Mouse (Mus musculus) liver, embryonic 16.5 days (tissue): ENCODE data around the gene Nceh1. TPM values are rescaled to one million over a fixed set of nuclear protein-coding genes. Genes with fewer than 3 reads are reported as not detected.
A peak's percentile ranks its signal among the peaks of the same experiment; 100 is the strongest.

ENCODE experiments used
- ATAC-seq: fragments of 200-750 bp; cut with Nextera tagmentation; 2 replicates; pipeline ENCODE4 v1.8.0; 2017; ENCODE audit warnings: low read depth, mild to moderate bottlenecking, moderate number of reproducible peaks, moderate library complexity
- H3K27ac ChIP-seq: fragments of 300-500 bp; sonication (generic); 2 replicates; pipeline ENCODE4 v1.5.1; 2014; ENCODE audit warnings: mild to moderate bottlenecking, low read length
- H3K27me3 ChIP-seq: fragments of 300-500 bp; sonication (generic); 2 replicates; pipeline ENCODE4 v1.6.1; 2014; ENCODE audit warnings: low read depth, low read length, mixed read lengths; ENCODE audit not compliant: control insufficient read depth, insufficient read depth
- H3K36me3 ChIP-seq: fragments of 300-500 bp; sonication (generic); 2 replicates; pipeline ENCODE4 v1.6.1; 2014; ENCODE audit warnings: mild to moderate bottlenecking; ENCODE audit not compliant: control insufficient read depth, insufficient read depth
- H3K4me1 ChIP-seq: fragments of 300-500 bp; sonication (generic); 2 replicates; pipeline ENCODE4 v1.6.1; 2014; ENCODE audit warnings: low read depth, low read length, mixed read lengths; ENCODE audit not compliant: control insufficient read depth
- H3K4me2 ChIP-seq: fragments of 300-500 bp; sonication (generic); 2 replicates; pipeline ENCODE4 v1.6.1; 2014; ENCODE audit warnings: low read depth, low read length, mixed read lengths
- H3K4me3 ChIP-seq: fragments of 300-500 bp; sonication (generic); 2 replicates; pipeline ENCODE4 v1.5.1; 2014; ENCODE audit warnings: low read depth, mild to moderate bottlenecking, low read length
- H3K9ac ChIP-seq: fragments of 300-500 bp; sonication (generic); 2 replicates; pipeline ENCODE4 v1.6.1; 2014; ENCODE audit warnings: low read depth, low read length
- H3K9me3 ChIP-seq: fragments of 300-500 bp; sonication (generic); replicated peaks from 2 replicates; pipeline ENCODE4 v1.6.1; 2016; ENCODE audit warnings: low read length; ENCODE audit not compliant: control insufficient read depth
- WGBS: fragments of 180-500 bp; shearing (Covaris S2); extraction: QIAGEN DNeasy Blood & Tissue Kit; methylation state at CpG from one replicate; pipeline ENCODE4 v1.1.7; 2014; ENCODE audit not compliant: insufficient replicate concordance; 5-methylcytosine and 5-hydroxymethylcytosine counted together
- polyA plus RNA-seq: library from polyadenylated mRNA; unstranded; fragments of >200 nt; fragmentation: Nextera tagmentation; extraction: Ambion mirVana; gene quantifications from 2 replicates; pipeline ENCODE4 v1.2.1, GENCODE M21; 2015

The Nceh1 gene
- polyA plus RNA-seq, 1 experiment from 2014 or later, result 7.2 TPM

DNA sequence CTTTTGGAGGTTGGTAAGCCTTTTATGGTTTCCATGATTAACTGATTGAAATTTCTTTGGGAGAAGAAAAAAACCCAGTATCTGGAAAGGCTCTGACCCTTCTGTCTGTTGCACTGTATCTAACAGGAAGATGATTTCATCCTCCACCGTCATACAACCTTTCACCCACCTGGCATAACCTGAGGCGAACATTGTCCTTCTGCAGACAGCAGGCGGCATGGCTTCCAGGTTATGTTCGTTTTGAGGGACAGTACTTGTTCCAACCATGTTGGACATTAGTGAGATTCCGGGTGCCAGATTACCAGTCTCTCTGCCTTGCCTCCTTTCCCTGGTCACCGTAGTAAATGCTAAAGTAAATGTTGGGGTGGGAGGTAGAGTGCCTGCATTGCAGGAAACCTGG, 51.1 kb downstream of the Nceh1 start:
- no peak overlapping the region for H3K4me2 ChIP-seq
- H3K4me3 ChIP-seq, result no peak overlapping the region
- no peak overlapping the region for H3K9ac ChIP-seq
- H3K4me1 ChIP-seq, result no peaks in the 10 kb centered on the region
- peak; percentile 54; the same call in 1 of the 2 replicates for ATAC-seq
- 64% methylated on average over 6 of the region's 6 CpGs for WGBS
- no peaks in the 10 kb centered on the region; the same call in 1 of the 2 replicates for H3K36me3 ChIP-seq
- no peaks in the 10 kb centered on the region for H3K9me3 ChIP-seq
- H3K27me3 ChIP-seq, result no peaks in the 10 kb centered on the region
- no peak overlapping the region for H3K27ac ChIP-seq

DNA sequence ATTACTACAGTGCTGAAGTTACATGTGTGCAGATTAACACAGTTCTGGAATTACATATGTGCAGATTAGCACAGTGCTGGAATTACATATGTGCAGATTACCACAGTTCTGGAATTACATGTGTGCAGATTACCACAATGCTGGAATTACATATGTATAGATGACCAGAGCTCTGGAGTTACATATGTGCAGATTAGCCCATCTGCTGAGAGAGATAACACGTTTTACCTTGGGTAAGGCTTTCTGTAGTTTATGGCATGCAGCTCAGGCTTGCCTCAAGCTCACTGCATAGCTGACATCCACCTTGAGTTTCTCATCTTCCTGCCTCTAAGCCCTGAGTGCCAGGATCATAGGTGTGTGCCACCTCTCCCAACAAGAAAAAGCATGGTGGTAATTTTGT, 52.2 kb downstream of the Nceh1 start:
- no peak for ATAC-seq

GRCm38 (mm10) chr3:27237226-27237625, 54.5 kb downstream of the Nceh1 start:
- Histone ChIP-seq H3K4me2 (no peak overlapping the region), H3K9ac (no peak overlapping the region), H3K4me1 (no peaks in the 10 kb centered on the region), H3K27me3 (no peaks in the 10 kb centered on the region), H3K4me3 (no peak overlapping the region), H3K27ac (no peak overlapping the region), H3K9me3 (no peaks in the 10 kb centered on the region), H3K36me3 (no peaks in the 10 kb centered on the region)
- 13% methylated on average over 2 of the region's 2 CpGs for WGBS
- peak; percentile 41; the same call in 1 of the 2 replicates for ATAC-seq

More for the DNA sequence above, 52.2 kb downstream of the Nceh1 start:
- 22% methylated on average over 1 of the region's 1 CpGs for WGBS
- no peaks in the 10 kb centered on the region for H3K4me1 ChIP-seq
- no peaks in the 10 kb centered on the region for H3K27me3 ChIP-seq
- no peaks in the 10 kb centered on the region; the same call in 1 of the 2 replicates for H3K36me3 ChIP-seq
- H3K9ac ChIP-seq, result no peak overlapping the region
- no peaks in the 10 kb centered on the region for H3K9me3 ChIP-seq
- H3K4me2 ChIP-seq, result no peak overlapping the region
- H3K4me3 ChIP-seq, result no peak overlapping the region
- no peak overlapping the region for H3K27ac ChIP-seq

DNA sequence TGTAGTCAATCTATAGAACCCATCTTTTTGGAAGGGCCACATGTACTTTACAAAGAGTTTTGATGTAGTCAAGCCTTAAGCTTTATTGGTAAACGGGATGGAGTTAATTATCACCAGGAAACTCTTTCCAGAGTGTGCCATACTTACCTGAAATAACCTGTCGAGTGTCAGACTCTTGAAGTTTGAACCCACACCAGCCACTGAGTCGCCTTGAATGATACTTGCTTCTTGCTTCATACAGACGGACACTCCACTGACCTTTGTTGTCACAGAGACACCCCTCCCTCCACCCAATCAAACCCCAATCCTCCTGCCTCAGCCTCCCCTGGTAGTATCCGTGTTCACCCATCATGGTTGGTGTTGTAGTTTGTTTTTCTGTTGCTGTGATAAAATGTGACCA, 55.8 kb downstream of the Nceh1 start:
- Histone ChIP-seq H3K27me3 (no peaks in the 10 kb centered on the region), H3K4me1 (no peaks in the 10 kb centered on the region), H3K4me3 (no peak overlapping the region), H3K36me3 (no peaks in the 10 kb centered on the region), H3K4me2 (no peak overlapping the region), H3K9me3 (no peaks in the 10 kb centered on the region), H3K9ac (no peak overlapping the region), H3K27ac (no peak overlapping the region)
- no peak for ATAC-seq
- WGBS, result 49% methylated on average over 5 of the region's 5 CpGs

DNA sequence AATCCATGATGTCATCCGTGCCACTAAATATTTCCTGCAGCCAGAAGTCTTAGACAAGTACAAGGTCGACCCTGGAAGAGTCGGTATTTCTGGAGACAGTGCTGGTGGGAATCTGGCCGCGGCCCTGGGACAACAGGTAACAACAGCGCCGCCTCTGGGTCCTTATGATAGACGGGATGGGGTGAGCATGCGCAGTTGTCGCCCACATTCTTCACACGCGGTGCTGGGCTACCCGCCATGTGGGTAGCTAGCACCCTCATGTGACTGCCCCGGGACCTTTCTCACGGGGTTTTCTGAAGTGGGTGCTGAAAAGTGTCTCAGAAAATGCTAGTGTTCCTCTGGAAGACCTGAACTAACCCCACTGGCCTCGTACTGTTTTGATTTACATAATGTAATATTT, 56.8 kb downstream of the Nceh1 start:
- H3K27me3 ChIP-seq, result no peaks in the 10 kb centered on the region
- no peaks in the 10 kb centered on the region for H3K9me3 ChIP-seq
- H3K4me3 ChIP-seq, result no peak overlapping the region
- H3K9ac ChIP-seq, result no peak overlapping the region
- 74% methylated on average over 16 of the region's 16 CpGs for WGBS
- H3K36me3 ChIP-seq, result no peaks in the 10 kb centered on the region
- no peak for ATAC-seq
- H3K4me1 ChIP-seq, result no peaks in the 10 kb centered on the region
- H3K27ac ChIP-seq, result no peak overlapping the region
- no peak overlapping the region for H3K4me2 ChIP-seq

DNA sequence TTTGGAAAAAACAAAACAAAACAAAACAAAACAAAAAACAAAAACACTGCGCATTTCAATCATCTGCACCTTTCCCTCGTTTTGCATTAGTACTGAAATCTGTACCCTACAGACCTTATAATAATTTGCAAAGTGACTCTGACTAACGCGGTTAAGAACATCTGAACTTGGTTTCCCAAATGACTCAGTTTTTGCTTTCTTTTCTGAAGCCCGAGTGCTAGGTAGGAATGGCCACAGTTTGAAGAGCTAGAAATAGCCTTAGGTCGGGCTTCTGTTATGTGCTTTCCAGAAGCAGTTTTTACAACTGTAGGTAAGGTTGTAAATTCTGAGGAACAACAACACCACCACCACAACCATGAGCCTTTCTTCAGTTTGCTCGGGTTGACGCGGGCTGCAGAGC, 59.1 kb downstream of the Nceh1 start:
- Histone ChIP-seq H3K4me1 (no peaks in the 10 kb centered on the region), H3K9ac (no peak overlapping the region), H3K36me3 (no peaks in the 10 kb centered on the region), H3K27me3 (no peaks in the 10 kb centered on the region), H3K4me2 (no peak overlapping the region), H3K27ac (no peak overlapping the region), H3K4me3 (no peak overlapping the region), H3K9me3 (no peaks in the 10 kb centered on the region)
- ATAC-seq, result no peak
- WGBS, result 77% methylated on average over 9 of the region's 9 CpGs

DNA sequence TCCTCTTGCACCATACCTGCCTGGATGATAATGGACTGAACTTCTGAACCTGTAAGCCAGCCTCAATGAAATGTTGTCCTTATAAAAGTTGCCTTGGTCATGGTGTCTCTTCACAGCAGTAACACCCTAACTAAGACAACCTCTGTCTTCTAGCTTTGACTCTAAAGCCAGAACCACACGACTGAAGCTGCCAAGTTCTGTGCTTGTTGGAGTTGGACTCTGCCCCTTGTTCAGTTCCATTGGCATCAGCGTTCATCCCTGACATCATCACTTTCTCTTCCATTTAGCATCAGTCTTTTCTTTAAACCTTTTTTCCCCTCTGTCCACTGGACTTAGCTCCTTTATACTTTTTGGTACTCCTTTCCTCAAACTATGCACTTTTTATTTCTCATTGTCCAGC, 63.4 kb downstream of the Nceh1 start:
- H3K9ac ChIP-seq, result no peak overlapping the region
- H3K4me3 ChIP-seq, result no peak overlapping the region
- no peaks in the 10 kb centered on the region for H3K9me3 ChIP-seq
- ATAC-seq, result no peak
- no peaks in the 10 kb centered on the region for H3K4me1 ChIP-seq
- H3K27ac ChIP-seq, result no peak overlapping the region
- no peaks in the 10 kb centered on the region for H3K36me3 ChIP-seq
- no peak overlapping the region for H3K4me2 ChIP-seq
- H3K27me3 ChIP-seq, result no peaks in the 10 kb centered on the region
- WGBS, result 63% methylated on average over 2 of the region's 2 CpGs

GRCm38 (mm10) chr3:27247785-27248184, 65.0 kb downstream of the Nceh1 start:
- Histone ChIP-seq H3K4me3 (no peak overlapping the region), H3K9me3 (no peaks in the 10 kb centered on the region)
- ATAC-seq, result no peak

DNA sequence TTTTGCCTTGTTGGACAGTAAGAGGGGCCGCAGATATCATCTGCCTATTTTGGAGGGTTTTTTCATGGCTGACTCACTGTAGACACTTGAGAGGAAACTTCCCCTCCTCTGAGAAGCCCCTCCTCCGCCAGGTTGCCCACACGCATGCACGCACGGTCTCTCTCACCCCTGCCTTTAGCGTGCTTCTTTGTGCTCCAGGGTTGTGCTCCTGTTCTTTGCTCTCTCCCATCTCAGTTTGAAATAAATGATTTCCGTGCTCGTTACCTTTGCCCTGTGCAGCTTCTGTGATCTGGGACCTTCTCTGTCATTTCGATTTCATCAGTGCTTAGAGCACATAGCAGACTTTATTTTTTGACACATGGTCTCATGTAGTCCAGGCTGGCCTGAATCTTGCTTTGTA, 66.3 kb downstream of the Nceh1 start:
- no peak overlapping the region for H3K4me3 ChIP-seq
- H3K9ac ChIP-seq, result no peak overlapping the region
- no peaks in the 10 kb centered on the region for H3K27me3 ChIP-seq
- 70% methylated on average over 9 of the region's 9 CpGs for WGBS
- no peaks in the 10 kb centered on the region for H3K36me3 ChIP-seq
- no peak overlapping the region for H3K4me2 ChIP-seq
- H3K4me1 ChIP-seq, result no peaks in the 10 kb centered on the region
- no peak for ATAC-seq
- H3K9me3 ChIP-seq, result no peaks in the 10 kb centered on the region
- no peak overlapping the region for H3K27ac ChIP-seq

More at GRCm38 (mm10) chr3:27247785-27248184, 65.0 kb downstream of the Nceh1 start:
- Histone ChIP-seq H3K4me2 (no peak overlapping the region), H3K27me3 (no peaks in the 10 kb centered on the region), H3K9ac (no peak overlapping the region), H3K27ac (no peak overlapping the region), H3K36me3 (no peaks in the 10 kb centered on the region), H3K4me1 (no peaks in the 10 kb centered on the region)
- 62% methylated on average over 1 of the region's 1 CpGs for WGBS
